Mouse (Mus musculus): ENCODE results near the gene Vmn1r204.
"Not testable (repeated sequence)": the region's sequence is repeated elsewhere in the genome, so short reads cannot be mapped to it uniquely, and the experiment has no call there.

Vmn1r204 gene

GRCm38 (mm10) chr13:22552898-22553297 is at the start of gene Vmn1r204:
Gene Vmn1r204 (plus strand): TSS chr13:22553198.
- not testable (repeated sequence) for DNase-seq

DNA sequence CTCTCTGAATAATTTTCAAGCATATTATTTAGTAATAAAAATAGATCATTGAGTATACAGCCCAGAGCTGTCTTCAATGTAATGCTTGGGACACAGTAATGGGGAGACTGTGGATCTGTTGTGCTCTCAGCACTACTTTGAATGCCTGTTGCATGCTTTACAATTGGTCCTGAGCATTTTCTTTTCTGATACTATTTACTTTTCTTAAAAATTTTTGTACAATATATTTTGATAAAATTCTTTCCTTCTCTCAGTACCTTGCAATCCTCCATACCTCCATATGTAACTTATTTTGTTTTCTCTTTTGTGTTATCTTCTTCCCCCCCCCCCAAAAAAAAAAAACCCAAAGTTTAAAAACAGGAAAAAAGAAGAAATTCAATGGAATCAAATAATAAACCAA is 47.7 kb upstream of the Vmn1r204 start, which contains the start of gene Vmn1r202:
Gene Vmn1r202, minus strand, starts transcription at position 101 of the 400 bp plus-strand sequence.
- no peak for DNase-seq

GRCm38 (mm10) chr13:22517814-22518213 is 35.2 kb upstream of the Vmn1r204 start, which contains the start of gene Vmn1r203:
Gene Vmn1r203 (plus strand): TSS chr13:22518114.
- no peak for DNase-seq

- DNase-seq, result not testable (repeated sequence)
Measured at GRCm38 (mm10) chr13:22574911-22575310, 21.9 kb downstream of the Vmn1r204 start.

- DNase-seq, result not testable (repeated sequence)
Measured at GRCm38 (mm10) chr13:22583336-22583735, 30.3 kb downstream of the Vmn1r204 start.

DNA sequence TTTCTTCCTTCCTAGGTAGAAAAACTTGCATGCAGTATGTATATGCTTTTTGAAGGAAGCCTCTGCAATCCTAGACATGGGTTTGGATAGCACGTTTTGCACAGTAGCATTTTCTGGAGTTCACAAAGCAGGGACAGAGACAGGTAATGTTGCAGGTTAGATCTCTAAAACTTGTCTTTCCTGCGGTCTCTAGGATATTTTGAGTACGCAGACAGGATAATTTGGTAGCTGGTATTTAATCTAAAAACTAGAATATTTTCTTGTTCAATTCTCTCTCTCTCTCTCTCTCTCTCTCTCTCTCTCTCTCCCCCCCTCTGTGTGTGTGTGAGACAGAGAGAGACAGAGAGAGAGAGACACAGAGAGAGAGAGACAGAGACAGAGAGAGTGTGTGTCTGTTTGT is 39.9 kb downstream of the Vmn1r204 start, which contains the start of gene Vmn1r205:
Gene Vmn1r205, minus strand, starts transcription at position 101 of the 400 bp plus-strand sequence.
- DNase-seq, result no peak
